19 mouse cellular contexts compared by ENCODE assay signal in genomic region chr4:154313622-154313967, GRCm38 (mm10). TPM values are rescaled to one million over a fixed set of nuclear protein-coding genes. Genes with fewer than 3 reads are reported as not detected.
A peak's percentile ranks its signal among the peaks of the same experiment; 100 is the strongest.
DNase-seq lines count a peak whose midpoint lies in the region; ATAC-seq and TF ChIP-seq lines count a peak whose summit lies in the region.
"Had no signal": no experiment of that assay in that cellular context is flagged by ENCODE, and none has a peak within 500 bp of the region (broad histone marks: within the 10 kb centered on the region; RNA-seq: fewer than 3 reads in every experiment).

No protein-coding gene starts in this region.

- TF ChIP-seq CTCF in left cerebral cortex, adult 2 months (IDR thresholded peaks at IDR 0.05), result no peak
- no peak for TF ChIP-seq CTCF in heart, adult 2 months (IDR thresholded peaks at IDR 0.05)

- peaks cover 17% of the 10 kb centered on the region for H3K36me3 ChIP-seq in forebrain, embryonic 10.5 days (replicated peaks)
- no peaks in the 10 kb centered on the region for H3K36me3 ChIP-seq in hindbrain, embryonic 11.5 days (ENCODE audit: control insufficient read depth, insufficient read depth, low read length)
- peaks cover 3% of the 10 kb centered on the region; the same call in 1 of the 2 replicates for H3K36me3 ChIP-seq in limb, embryonic 15.5 days
- no peaks in the 10 kb centered on the region for H3K36me3 ChIP-seq in kidney, embryonic 14.5 days (ENCODE audit: control insufficient read depth, insufficient read depth, low read length)
- H3K36me3 ChIP-seq in heart, adult 2 months (ENCODE audit: control insufficient read depth, insufficient read depth, low read length), result no peaks in the 10 kb centered on the region
- H3K36me3 ChIP-seq: stomach, embryonic 15.5 days had no signal

- no peak overlapping the region for H3K4me2 ChIP-seq in hindbrain, embryonic 11.5 days (replicated peaks; ENCODE audit: low read depth, low read length)
- H3K4me2 ChIP-seq in limb, embryonic 15.5 days, result no peak overlapping the region
- no peak overlapping the region for H3K4me2 ChIP-seq in kidney, embryonic 14.5 days (replicated peaks; ENCODE audit: low read depth, low read length)
- H3K4me2 ChIP-seq: stomach, embryonic 15.5 days had no signal

- H3K9me3 ChIP-seq in forebrain, embryonic 10.5 days, result no peaks in the 10 kb centered on the region
- H3K9me3 ChIP-seq in hindbrain, embryonic 11.5 days (ENCODE audit: control insufficient read depth, low read length), result no peaks in the 10 kb centered on the region
- H3K9me3 ChIP-seq in limb, embryonic 15.5 days, result no peaks in the 10 kb centered on the region
- no peaks in the 10 kb centered on the region for H3K9me3 ChIP-seq in kidney, embryonic 14.5 days (ENCODE audit: control insufficient read depth, low read length)
- H3K9me3 ChIP-seq: stomach, embryonic 15.5 days had no signal

- no peak overlapping the region for H3K4me3 ChIP-seq in left cerebral cortex, adult 2 months
- no peak overlapping the region for H3K4me3 ChIP-seq in forebrain, embryonic 10.5 days
- no peak overlapping the region for H3K4me3 ChIP-seq in hindbrain, embryonic 11.5 days (ENCODE audit: low read depth, low read length)
- no peak overlapping the region for H3K4me3 ChIP-seq in limb, embryonic 15.5 days
- no peak overlapping the region for H3K4me3 ChIP-seq in kidney, embryonic 14.5 days (ENCODE audit: low read length)
- no peak overlapping the region for H3K4me3 ChIP-seq in heart, adult 2 months
- H3K4me3 ChIP-seq: stomach, embryonic 15.5 days had no signal

- intact Hi-C loops in left cerebral cortex, adult 2 months (cut with DNase I), result no loop called here
- intact Hi-C loops in heart, adult 2 months (cut with DNase I), result no loop called here

- H3K4me1 ChIP-seq in forebrain, embryonic 10.5 days, result peaks cover 25% of the 10 kb centered on the region
- H3K4me1 ChIP-seq in hindbrain, embryonic 11.5 days (replicated peaks; ENCODE audit: control insufficient read depth, insufficient read depth, low read length), result no peaks in the 10 kb centered on the region
- H3K4me1 ChIP-seq in limb, embryonic 15.5 days, result peaks cover 6% of the 10 kb centered on the region; the same call in 1 of the 2 replicates
- H3K4me1 ChIP-seq in kidney, embryonic 14.5 days (ENCODE audit: control insufficient read depth, insufficient read depth, low read length), result no peaks in the 10 kb centered on the region
- no peaks in the 10 kb centered on the region for H3K4me1 ChIP-seq in heart, adult 2 months (ENCODE audit: control insufficient read depth, insufficient read depth, low read length)

- no peak for DNase-seq in left cerebral cortex, adult 2 months (ENCODE audit: extremely low spot score in 1 of 2, low spot score in 2 of 2)
- no peak for DNase-seq in left cerebral cortex, adult 18-20 months (ENCODE audit: low spot score in 2 of 2)
- DNase-seq in forebrain, embryonic 10.5 days (ENCODE audit: extremely low spot score, low spot score), result no peak
- DNase-seq in hindbrain, embryonic 11.5 days (ENCODE audit: low spot score), result no peak
- no peak for DNase-seq in heart, adult 2 months
- DNase-seq: adrenal gland, adult 2 months; B cell, adult 2 months; cerebellum, adult 8-10 months; kidney, postnatal 10 days; liver; thymus, postnatal 36 days had no signal

- ATAC-seq in hindbrain, embryonic 11.5 days (ENCODE audit: low FRiP score), result no peak
- 0 out of 2 replicates have a peak, but pooled peaks have one; percentile 33 for ATAC-seq in limb, embryonic 15.5 days (ENCODE audit: insufficient number of reproducible peaks, low FRiP score, low TSS enrichment, low read depth)
- ATAC-seq in kidney, embryonic 14.5 days (ENCODE audit: low FRiP score, low TSS enrichment), result no peak

- H3K79me2 ChIP-seq in heart, adult 2 months (replicated peaks; ENCODE audit: control insufficient read depth, insufficient read depth, low read length), result no peaks in the 10 kb centered on the region

- H3K27ac ChIP-seq in left cerebral cortex, adult 2 months, result peak overlapping the region; percentile 66; the same call in 1 of the 2 replicates
- peak overlapping the region; percentile 61; the same call in 1 of the 2 replicates for H3K27ac ChIP-seq in forebrain, embryonic 10.5 days
- H3K27ac ChIP-seq in hindbrain, embryonic 11.5 days (ENCODE audit: low read depth, low read length), result 0 out of 2 replicates have a peak overlapping the region, but pooled peaks have one; percentile 49
- H3K27ac ChIP-seq in limb, embryonic 15.5 days, result peak overlapping the region; percentile 79
- no peak overlapping the region for H3K27ac ChIP-seq in kidney, embryonic 14.5 days (ENCODE audit: low read depth, low read length)
- no peak overlapping the region for H3K27ac ChIP-seq in heart, adult 2 months
- H3K27ac ChIP-seq: stomach, embryonic 15.5 days had no signal

- H3K27me3 ChIP-seq in forebrain, embryonic 10.5 days (ENCODE audit: poor library complexity, severe bottlenecking), result no peaks in the 10 kb centered on the region
- H3K27me3 ChIP-seq in hindbrain, embryonic 11.5 days (ENCODE audit: control insufficient read depth, insufficient read depth, low read length), result no peaks in the 10 kb centered on the region
- no peaks in the 10 kb centered on the region for H3K27me3 ChIP-seq in limb, embryonic 15.5 days
- no peaks in the 10 kb centered on the region for H3K27me3 ChIP-seq in kidney, embryonic 14.5 days (ENCODE audit: control insufficient read depth, insufficient read depth, low read length)
- H3K27me3 ChIP-seq in heart, adult 2 months (ENCODE audit: control insufficient read depth, insufficient read depth, low read length), result no peaks in the 10 kb centered on the region
- H3K27me3 ChIP-seq: stomach, embryonic 15.5 days had no signal

- TF ChIP-seq POLR2A in heart, adult 2 months (IDR thresholded peaks at IDR 0.05; ENCODE audit: insufficient read depth, low read depth, low read length), result no peak

- TF ChIP-seq EP300 in heart, adult 2 months (IDR thresholded peaks at IDR 0.05; ENCODE audit: insufficient read depth, low read depth, low read length), result no peak

- H3K9ac ChIP-seq in hindbrain, embryonic 11.5 days (ENCODE audit: low read depth, low read length), result no peak overlapping the region
- H3K9ac ChIP-seq in limb, embryonic 15.5 days, result no peak overlapping the region
- H3K9ac ChIP-seq in kidney, embryonic 14.5 days (ENCODE audit: low read depth, low read length), result no peak overlapping the region
- no peak overlapping the region for H3K9ac ChIP-seq in heart, adult 2 months (ENCODE audit: low read depth, low read length)
- H3K9ac ChIP-seq: stomach, embryonic 15.5 days had no signal

- WGBS in forebrain, embryonic 10.5 days, result 84% methylated on average over 11 of the region's 11 CpGs
- 82% methylated on average over 11 of the region's 11 CpGs for WGBS in hindbrain, embryonic 11.5 days
- WGBS in limb, embryonic 15.5 days, result 58% methylated on average over 11 of the region's 11 CpGs
- 78% methylated on average over 11 of the region's 11 CpGs for WGBS in kidney, embryonic 14.5 days
- WGBS in heart, adult 2 months, result 61% methylated on average over 11 of the region's 11 CpGs

RNA-seq across cellular contexts. Expression of gene Arhgef16, which starts 12.1 kb away (rescaled TPM):
- total RNA-seq in left cerebral cortex, adult 2 months (2021), result under 1 TPM; 0.34 to 0.63 TPM
- total RNA-seq in left cerebral cortex, adult 18-20 months (2021), result 1 to 10 TPM; 1.2 TPM
- polyA plus RNA-seq in forebrain, embryonic 10.5 days (2016; fragmentation: Nextera tagmentation; extraction: Ambion mirVana), result 2.6 and 3.4 TPM in 2 replicates
- polyA plus RNA-seq in hindbrain, embryonic 11.5 days (2014; fragmentation: Nextera tagmentation; extraction: Ambion mirVana), result 2.5 and 2.9 TPM in 2 replicates
- 5.5 and 6.5 TPM in 2 replicates for polyA plus RNA-seq in limb, embryonic 15.5 days (2015; fragmentation: Nextera tagmentation; extraction: Ambion mirVana)
- 16.3 and 28.2 TPM in 2 replicates for polyA plus RNA-seq in kidney, embryonic 14.5 days (2014; fragmentation: Nextera tagmentation; extraction: Ambion mirVana)
- under 1 TPM; 0.36 to 0.39 TPM for total RNA-seq in heart, adult 2 months (2021)
- 1.2 and 1.6 TPM in 2 replicates for polyA plus RNA-seq in heart, adult 2 months (2012; rRNA removed)
- total RNA-seq: megakaryocyte-erythroid progenitor cell, adult 5-6 weeks had no signal

RNA-seq across cellular contexts. Expression of gene B230104I21Rik, which starts 22.3 kb away (rescaled TPM):
- not detected for total RNA-seq in left cerebral cortex, adult 2 months (2021)
- total RNA-seq in left cerebral cortex, adult 18-20 months (2021), result not detected
- not detected in 2 replicates for polyA plus RNA-seq in forebrain, embryonic 10.5 days (2016; fragmentation: Nextera tagmentation; extraction: Ambion mirVana)
- not detected in 2 replicates for polyA plus RNA-seq in hindbrain, embryonic 11.5 days (2014; fragmentation: Nextera tagmentation; extraction: Ambion mirVana)
- polyA plus RNA-seq in limb, embryonic 15.5 days (2015; fragmentation: Nextera tagmentation; extraction: Ambion mirVana), result not detected in 2 replicates
- polyA plus RNA-seq in kidney, embryonic 14.5 days (2014; fragmentation: Nextera tagmentation; extraction: Ambion mirVana), result not detected in 2 replicates
- not detected for total RNA-seq in heart, adult 2 months (2021)
- polyA plus RNA-seq in heart, adult 2 months (2012; rRNA removed), result not detected in 2 replicates
- total RNA-seq: adrenal gland, adult 2 months; gastrocnemius, postnatal 4 days; megakaryocyte-erythroid progenitor cell, adult 5-6 weeks had no signal
- polyA plus RNA-seq: adrenal gland, adult 2 months; embryonic facial prominence, embryonic 11.5 days; heart, embryonic 14.5 days; lung, embryonic 16.5 days; stomach, embryonic 15.5 days had no signal

Comparison
In these comparisons a context has a peak if more than half of its experiments do, and no peak if none do; other contexts are left out.
1. H3K27ac ChIP-seq: peak in left cerebral cortex, adult 2 months (single experiment), forebrain, embryonic 10.5 days (single experiment), hindbrain, embryonic 11.5 days (single experiment) and limb, embryonic 15.5 days (single experiment); none in kidney, embryonic 14.5 days (single experiment) and heart, adult 2 months (single experiment).